Mouse (Mus musculus): ENCODE measurements around the gene Myoz2.

Gene Myoz2

DNA sequence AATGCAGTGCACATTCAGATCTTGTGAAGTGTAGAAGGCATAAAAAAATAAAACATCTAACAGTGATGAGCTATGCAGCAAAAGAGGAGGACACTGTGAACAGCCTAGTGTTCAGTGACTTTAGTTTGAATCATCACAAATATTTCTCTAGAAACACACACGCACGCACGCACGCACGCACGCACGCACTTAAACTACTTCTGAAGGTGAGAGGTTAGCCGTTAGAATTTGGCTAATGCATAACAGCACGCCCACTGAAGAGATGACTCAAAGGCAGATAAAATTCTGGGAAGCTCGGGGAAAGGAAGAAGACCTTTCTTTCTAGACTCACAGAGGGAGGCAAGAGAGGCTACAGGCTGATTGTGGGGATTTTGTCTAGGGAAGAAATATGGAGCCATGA, 27.4 kb downstream of the Myoz2 start:
- no peak for DNase-seq (ENCODE audit: low spot score)

DNA sequence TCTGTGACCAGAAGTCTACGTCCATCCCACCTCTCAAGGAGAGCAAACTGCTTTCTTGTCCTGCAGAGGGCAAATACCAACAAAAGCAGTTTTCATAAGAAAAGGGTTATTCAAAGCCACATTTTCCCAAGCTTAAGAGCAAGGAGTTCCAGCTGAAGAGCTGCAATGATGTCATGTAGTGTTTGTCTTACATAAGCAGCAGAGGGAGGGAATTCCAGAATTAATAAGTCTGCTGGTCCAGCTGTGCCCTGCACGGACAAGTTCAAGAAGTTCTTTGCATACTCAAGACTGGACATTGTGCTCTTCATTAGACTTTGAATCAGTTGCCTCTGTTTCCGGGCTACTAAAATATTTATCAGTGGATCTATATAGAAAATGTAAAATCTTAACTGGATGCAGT, 33.8 kb downstream of the Myoz2 start:
- no peak for DNase-seq (ENCODE audit: low spot score)

DNA sequence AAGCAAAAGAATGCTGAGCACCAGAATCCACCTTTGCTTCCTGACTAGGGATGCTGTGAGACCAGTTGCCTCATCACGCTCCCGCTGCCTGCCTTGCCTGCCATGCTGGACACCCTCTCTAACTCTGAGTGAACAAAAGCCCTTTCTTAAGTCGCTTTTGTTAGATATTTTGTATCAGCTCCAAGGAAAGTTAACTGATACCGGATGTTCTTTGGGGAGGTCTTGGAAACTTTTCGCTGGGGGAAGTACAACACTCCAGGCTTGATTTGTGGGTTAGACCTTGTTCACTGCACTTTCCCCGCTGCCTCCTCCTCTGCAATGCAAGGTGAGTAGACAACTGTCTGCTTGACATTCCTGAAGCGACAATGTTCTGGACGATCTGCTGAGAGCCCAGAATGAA, 36.3 kb downstream of the Myoz2 start:
- no peak for DNase-seq (ENCODE audit: low spot score)

DNA sequence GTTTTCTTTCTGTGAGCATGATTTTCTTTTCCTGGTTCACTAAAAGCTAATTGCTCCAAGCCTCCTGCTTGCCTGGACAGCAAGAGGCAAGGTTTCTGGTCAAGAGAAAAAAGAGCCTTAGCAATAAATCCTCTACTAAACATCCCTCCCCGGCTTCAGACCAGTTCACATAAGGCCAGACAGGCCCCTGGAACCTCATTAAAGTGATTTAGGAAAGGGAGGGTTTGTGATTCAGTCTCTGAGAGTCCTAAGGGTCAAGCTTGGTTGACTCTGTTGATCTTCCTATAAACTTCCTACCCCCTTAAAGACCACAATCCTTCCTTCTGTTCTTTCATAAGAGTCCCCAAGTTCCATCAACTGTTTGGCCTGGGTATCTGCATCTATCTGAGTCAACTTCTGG, 37.8 kb downstream of the Myoz2 start:
- DNase-seq (ENCODE audit: low spot score) = no peak

DNA sequence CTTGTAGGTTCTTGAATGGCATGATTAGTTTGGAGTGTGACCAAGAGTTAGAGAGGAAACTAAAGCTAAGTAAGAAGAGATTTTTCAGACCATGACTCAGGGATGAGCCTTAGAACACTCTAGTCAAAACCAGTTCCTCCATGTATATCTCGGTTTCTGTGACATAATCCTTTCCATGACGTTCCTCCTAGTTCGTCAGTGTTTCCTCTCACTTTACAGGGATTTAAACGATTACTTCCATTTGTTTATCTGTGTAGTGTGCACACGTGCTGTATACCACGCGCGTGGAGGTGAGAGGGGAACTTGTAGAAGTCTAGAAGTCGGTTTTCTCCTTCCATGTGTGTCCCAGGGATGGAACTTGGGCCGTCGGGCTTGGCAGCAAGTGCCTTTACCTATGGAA, 47.9 kb downstream of the Myoz2 start:
- DNase-seq (ENCODE audit: low spot score) = no peak

DNA sequence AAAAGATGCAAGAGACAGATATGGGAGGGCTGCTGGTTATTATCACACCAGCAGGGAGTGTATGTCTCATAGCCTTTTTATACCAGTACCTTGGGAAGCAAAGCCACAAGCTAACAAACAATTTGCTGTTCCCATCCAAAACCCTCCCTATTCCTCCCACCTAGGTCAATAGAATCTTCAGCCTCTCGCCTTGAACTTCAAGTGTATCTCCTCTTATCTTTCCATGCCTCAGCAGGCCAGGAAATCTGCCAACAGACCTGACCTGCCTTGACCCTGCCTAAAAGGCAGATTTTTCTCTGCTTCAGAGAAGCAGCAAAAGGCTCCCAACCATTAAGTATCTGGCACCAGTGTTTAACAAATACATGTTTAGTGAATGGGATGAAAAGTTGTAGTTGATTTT, 48.4 kb downstream of the Myoz2 start:
- no peak for DNase-seq (ENCODE audit: low spot score)

DNA sequence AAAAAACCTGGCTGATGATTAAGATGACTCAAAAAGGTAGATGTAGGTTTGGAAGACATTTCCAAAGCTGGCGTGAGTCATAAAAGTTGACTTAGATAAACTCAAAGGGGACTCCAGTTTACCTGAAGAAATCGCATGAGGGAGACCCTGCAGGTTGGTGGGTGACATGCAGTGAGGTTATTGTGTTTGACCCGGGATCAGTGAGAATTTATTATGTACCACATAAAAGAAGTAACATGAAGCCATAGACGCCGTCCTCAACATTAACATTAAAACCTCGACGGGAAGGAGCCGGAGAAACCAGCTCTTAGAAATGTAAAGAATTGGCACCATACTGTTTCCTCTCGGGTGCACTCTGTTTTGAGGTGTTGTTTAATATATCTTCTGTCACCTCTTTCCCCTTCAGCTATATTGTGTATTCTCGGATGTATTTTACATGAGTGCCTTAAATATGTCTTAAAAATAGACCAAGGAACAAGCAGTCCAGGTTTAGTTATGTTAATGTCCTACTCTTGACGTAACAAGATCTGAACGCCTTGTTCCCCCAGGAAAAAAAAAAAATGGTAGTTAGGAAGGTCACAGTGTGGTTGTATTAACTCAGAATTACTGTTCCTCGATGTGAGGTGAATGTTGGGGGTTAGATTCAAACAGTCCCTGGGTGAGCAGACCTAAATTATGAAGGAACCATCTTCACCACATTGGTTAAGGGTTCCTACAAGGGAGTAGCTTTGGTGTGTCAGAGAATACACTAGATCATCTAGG, 49.5 kb downstream of the Myoz2 start:
- no peak for DNase-seq (ENCODE audit: low spot score)

DNA sequence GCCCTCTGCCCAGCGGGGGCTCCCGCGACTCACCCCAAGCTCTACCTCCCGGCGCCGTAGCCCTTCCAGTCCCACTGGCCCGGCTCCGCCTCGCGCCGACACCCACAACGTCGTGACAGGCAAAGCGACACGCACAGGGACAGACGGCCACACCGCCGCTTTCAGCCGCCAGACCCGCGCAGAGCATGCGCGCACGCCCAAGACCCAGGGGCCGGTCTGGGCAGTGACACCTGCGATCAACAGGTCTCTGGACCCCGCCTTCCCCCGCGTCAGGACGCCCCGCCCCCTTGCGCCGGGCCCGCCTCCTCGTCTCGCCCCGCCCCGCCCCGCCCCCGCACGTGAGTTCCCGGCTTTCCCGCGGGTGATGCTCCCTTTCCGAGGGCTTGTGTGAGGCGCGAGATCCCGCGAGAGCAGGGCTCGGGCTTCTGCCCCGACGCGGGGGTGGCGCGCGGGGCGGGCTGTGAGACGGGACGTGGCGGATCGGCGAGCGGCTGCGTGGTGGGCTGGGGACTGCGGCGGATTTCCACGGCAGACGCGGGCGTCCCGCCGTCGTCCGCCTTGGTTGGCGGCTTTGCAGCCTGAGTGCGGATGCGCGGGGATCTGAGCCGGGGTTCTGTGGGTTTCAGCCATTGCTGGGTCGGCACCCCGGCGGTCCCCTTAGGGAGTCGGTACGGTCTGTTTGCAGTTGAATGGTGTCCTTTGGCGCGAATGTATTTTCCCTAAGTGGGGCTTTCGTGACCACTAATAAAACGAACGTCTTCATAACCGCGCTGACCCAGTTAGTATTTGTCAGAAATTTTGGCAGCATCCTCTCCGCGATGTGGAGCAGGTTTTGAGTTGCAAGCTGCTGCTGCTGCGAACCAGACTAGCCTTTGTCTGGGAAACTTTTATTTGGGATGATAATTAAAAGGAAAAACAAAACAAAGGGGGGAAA, 50.3 kb downstream of the Myoz2 start, which contains the start of gene Usp53:
Gene Usp53 (minus strand): TSS at position 262 of the 934 bp plus-strand sequence.
- DNase-seq (ENCODE audit: low spot score) = peak; percentile 92

DNA sequence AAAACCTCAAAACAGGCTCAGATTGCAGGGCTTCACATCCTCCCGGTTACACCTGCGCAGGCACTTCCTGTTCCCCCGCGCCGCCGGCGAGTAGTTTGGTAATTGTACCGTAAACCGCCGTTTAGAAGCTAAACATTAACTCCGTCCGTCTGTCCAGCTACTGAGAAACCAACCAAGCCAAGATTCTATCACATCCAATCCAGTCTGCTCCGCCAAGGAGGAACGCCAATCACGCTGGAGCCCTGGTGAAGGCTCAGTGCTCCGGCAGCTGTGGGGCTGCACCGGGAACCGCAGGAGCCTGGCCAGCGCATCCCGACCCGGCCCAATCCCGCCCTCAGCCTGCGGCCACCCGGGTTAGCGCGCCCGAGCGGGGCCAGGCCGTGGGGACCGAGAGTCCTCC, 51.0 kb downstream of the Myoz2 start:
- DNase-seq (ENCODE audit: low spot score) = no peak

DNA sequence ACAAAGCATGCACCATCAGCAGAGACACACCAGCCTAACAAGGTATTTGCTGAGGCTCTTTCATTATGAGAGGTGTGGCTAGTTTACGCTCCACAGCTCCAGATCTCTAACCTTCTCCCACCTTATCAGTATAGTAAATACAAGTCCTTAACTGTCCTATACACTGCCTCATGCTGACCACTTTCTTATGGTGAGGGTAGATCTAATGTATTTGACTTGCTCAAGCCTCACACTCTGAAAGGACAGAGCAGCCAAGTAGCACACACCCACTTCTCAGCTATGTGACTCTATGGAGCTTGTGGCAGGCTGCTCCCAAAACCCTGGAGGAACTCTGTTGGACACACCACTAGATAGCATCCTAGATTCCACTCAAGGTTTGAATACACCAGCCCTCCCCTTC, 58.9 kb downstream of the Myoz2 start:
- no peak for DNase-seq (ENCODE audit: low spot score)

DNA sequence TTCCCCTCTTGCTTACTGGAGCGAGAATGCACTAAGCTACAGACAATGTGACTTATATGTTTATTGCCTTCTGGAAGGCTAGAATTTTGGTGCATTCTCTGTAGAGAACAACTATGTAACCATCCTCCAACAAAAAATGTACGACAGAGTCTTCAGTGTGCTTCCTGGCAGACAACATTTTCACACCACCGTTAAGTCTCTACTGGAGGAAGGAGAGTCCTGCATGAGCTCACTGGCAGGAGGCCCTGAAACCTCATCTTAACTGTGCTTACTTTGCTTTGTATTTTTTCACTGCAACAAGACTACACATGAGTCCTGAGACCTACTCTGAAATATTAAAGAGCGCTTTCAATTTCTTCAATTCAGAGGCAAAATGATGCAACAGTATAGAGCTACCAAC, 59.5 kb downstream of the Myoz2 start:
- no peak for DNase-seq (ENCODE audit: low spot score)

DNA sequence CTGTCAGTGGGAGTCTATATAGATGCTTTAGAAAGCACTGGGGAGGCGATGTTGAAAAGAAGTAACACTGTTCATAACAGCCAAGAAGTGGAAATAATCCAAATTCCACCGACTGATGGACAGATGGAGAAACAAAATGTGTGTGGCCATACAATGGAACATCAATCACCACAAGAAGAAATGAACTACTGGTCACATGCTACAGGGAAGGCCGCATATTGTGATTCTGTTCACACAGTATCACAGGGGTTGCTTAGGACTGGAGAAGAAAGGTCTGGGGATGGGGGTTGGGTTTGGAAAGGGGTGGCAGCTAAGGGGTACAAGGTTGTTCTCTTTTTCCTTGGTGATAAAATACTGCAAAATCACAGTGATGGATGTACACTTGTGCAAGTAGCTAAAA, 60.0 kb downstream of the Myoz2 start:
- DNase-seq (ENCODE audit: low spot score) = no peak

DNA sequence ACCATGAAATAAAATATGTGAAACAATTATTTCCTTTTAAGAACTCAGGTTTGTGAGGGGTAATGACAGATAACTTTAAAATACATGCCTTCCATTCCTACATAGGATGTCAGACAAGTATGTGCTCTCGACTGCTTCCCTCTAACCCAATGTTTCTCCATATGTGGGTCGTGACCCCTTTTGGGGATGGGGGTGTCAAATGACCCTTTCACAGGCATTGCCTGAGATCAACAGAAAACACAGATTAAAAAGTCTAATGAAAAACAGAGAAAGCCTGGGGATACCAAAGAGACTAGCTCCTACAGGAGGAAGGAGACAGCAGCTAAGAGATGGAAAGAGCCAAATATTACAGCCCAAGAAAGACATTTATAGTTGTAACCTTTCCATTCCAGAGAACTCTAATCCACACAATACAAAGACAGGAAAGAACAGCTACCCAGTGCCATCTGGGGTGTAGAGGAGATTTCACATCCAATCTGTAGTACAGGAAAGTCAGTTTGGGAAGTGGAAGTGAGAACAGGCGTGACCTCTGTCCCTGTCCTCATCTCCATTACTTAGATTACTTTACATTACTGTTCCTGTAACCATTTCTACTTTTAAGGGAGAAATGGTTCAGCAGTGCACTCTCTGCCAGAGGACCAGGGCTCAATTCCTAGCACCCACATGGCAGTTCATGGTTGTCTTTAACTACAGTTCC, 62.5 kb downstream of the Myoz2 start:
- DNase-seq (ENCODE audit: low spot score) = no peak

DNA sequence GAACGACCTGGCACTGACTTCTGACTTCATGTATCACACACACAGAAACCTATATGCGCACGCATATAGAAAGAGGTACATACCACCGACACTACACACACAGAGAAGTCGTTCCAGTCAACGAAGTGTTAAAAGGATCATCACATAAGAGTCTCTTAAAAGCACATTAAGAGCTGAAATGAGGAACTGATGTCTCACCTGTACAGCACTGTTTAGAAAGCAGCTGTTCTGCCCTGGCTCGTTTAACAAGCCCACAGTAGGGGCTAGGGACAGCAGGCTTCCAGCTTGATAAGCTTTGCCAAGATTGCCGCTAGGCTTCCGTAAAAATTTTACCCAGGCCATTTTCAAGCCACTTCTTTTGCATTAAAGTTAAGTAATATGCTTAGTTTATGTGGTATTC, 66.4 kb downstream of the Myoz2 start:
- no peak for DNase-seq (ENCODE audit: low spot score)

DNA sequence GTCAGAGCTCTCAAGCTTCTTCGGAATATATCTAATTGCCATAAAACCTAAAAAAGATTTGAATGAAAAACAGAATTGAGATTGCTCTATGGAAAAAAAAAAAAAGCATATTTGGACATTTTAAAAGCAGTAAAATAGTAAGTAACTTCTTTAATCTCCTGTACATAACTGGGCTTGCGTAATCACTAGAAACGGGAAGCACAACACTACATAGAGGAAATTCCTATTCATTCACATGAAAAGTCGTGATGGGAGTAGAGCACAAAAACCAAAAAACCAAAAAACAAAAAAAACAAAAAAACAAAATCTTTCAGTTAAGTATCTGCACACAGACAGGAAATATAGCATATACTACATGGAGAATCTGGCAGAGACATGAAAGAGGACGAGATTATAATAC, 70.5 kb downstream of the Myoz2 start:
- no peak for DNase-seq (ENCODE audit: low spot score)

All from left cerebral cortex, adult 11 months (tissue).